Mouse (Mus musculus) thymus, adult 2 months (tissue): Measurements from ENCODE around the gene Serpina1c.

Source experiments
- CTCF ChIP-seq: fragments of 200-500 bp; IDR thresholded peaks from 2 replicates; pipeline ENCODE4 v1.5.1; 2012; ENCODE audit warnings: mild to moderate bottlenecking, control low read depth, low read length, moderate library complexity, borderline replicate concordance; ENCODE audit not compliant: control insufficient read depth, poor library complexity, insufficient read depth; ENCODE audit errors: extremely low read depth
- POLR2A ChIP-seq: fragments of 200-500 bp; IDR thresholded peaks from 2 replicates; pipeline ENCODE4 v1.6.1; 2012; ENCODE audit warnings: mild to moderate bottlenecking, low read length, control low read depth, moderate library complexity; ENCODE audit not compliant: control insufficient read depth, poor library complexity, insufficient read depth; ENCODE audit errors: extremely low read depth

DNA sequence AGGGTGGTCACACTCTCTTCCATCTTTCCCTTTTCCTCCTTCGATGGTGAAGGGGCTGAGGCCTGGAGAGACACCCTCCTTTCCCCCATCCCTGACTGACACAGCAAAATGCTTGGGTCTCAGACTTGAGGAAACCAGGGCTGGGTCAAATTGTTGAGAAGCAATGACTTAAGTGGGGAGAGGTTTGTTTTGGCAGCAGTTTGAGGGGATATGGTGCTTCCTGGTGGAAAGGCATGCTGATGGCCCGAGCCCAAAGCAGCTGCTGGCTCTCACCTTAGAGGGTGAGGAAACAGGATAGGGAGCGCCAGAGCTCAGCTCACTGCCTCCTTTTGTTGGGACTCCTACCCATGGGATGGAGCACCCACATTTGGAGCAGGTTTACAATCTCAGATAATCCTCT is 43.7 kb downstream of the Serpina1c start:
- no peak for TF ChIP-seq CTCF
- no peak for TF ChIP-seq POLR2A
